Mouse (Mus musculus): Measurements from ENCODE around the gene Fsip1.

- no peak for TF ChIP-seq CTCF (IDR thresholded peaks at IDR 0.05; ENCODE audit: control insufficient read depth, insufficient read depth, insufficient replicate concordance, low read depth, low read length)
- TF ChIP-seq POLR2A (IDR thresholded peaks at IDR 0.05; ENCODE audit: control insufficient read depth, low read depth, low read length), result no peak
Measured at GRCm38 (mm10) chr2:118122291-118122690, 134.5 kb downstream of the Fsip1 start.

Data from testis, adult 2 months (tissue).